Mouse (Mus musculus): ENCODE data around the gene March6. TPM values are rescaled to one million over a fixed set of nuclear protein-coding genes. Genes with fewer than 3 reads are reported as not detected.

March6 gene
- polyA plus RNA-seq, 1 experiment from 2014 or later: 35.5 TPM

- H3K27ac ChIP-seq (replicated peaks; ENCODE audit: low read depth, low read length): no peak overlapping the region
- H3K4me1 ChIP-seq (ENCODE audit: control insufficient read depth, insufficient read depth, low read length): no peaks in the 10 kb centered on the region
- 83% methylated on average over 7 of the region's 7 CpGs for WGBS
- H3K9me3 ChIP-seq (ENCODE audit: control insufficient read depth, low read length): no peaks in the 10 kb centered on the region
- ATAC-seq (ENCODE audit: low read depth): no peak
- H3K4me3 ChIP-seq (ENCODE audit: low read depth, low read length): no peak overlapping the region
- H3K27me3 ChIP-seq (replicated peaks; ENCODE audit: control insufficient read depth, insufficient read depth, low read length): no peaks in the 10 kb centered on the region
- H3K36me3 ChIP-seq (ENCODE audit: control insufficient read depth, insufficient read depth, low read length): peaks cover 63% of the 10 kb centered on the region
- DNase-seq (ENCODE audit: low spot score): no peak
- H3K4me2 ChIP-seq (ENCODE audit: low read depth, low read length): no peak overlapping the region
- H3K9ac ChIP-seq (ENCODE audit: low read depth, low read length): no peak overlapping the region
Measured at GRCm38 (mm10) chr15:31458081-31458480, 72.8 kb downstream of the March6 start.

DNA sequence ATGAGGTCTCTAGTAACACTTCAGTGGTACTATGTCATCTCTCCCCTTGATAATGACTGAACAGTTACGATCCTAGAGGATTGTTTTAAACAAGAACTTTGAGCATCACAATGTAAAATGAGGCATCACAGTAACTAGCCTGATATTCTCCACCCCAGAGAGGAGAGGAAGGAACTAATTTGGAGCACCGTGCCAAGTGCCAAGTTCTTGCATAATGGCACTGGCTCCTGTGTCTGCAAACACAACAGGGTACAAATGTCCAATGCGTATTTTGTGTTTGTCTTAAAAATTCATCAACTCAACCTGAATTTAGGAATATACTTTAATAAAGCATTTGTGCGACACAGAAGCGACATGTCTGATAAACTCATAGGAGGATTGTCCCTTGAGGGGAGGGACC lies 74.5 kb downstream of the March6 start:
- 91% methylated on average over 5 of the region's 5 CpGs for WGBS
- no peak overlapping the region for H3K27ac ChIP-seq (replicated peaks; ENCODE audit: low read depth, low read length)

DNA sequence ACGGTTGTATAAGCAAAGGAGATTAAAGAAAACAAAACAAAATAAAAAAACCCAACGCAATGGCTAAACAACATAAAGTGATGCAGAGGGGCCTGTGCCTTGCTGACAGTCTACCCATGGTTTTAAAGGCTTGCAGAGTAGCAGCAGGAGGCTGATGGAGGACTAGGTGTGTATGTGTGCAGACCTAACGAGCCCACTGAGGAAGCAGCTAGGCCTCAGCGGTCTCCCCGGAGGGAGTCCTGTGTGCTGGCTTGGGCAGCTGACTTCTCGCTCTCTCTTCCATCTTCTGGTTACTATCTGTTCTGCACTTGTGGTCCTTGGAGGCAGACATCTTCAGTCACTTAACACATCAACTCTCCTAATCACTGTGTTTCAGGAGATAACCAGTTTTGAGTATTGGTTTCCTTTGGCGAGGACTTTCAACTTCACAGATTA lies 76.0 kb downstream of the March6 start:
- Histone ChIP-seq H3K27me3 (replicated peaks; ENCODE audit: control insufficient read depth, insufficient read depth, low read length) (no peaks in the 10 kb centered on the region), H3K4me1 (ENCODE audit: control insufficient read depth, insufficient read depth, low read length) (0 out of 2 replicates have a peak, but pooled peaks cover 4% of the 10 kb centered on the region)
- 80% methylated on average over 7 of the region's 7 CpGs for WGBS

More for the DNA sequence above, 74.5 kb downstream of the March6 start:
- H3K27me3 ChIP-seq (replicated peaks; ENCODE audit: control insufficient read depth, insufficient read depth, low read length): no peaks in the 10 kb centered on the region
- no peak overlapping the region for H3K4me3 ChIP-seq (ENCODE audit: low read depth, low read length)
- no peak for ATAC-seq (ENCODE audit: low read depth)
- H3K9ac ChIP-seq (ENCODE audit: low read depth, low read length): no peak overlapping the region
- 0 out of 2 replicates have a peak, but pooled peaks cover 4% of the 10 kb centered on the region for H3K4me1 ChIP-seq (ENCODE audit: control insufficient read depth, insufficient read depth, low read length)
- H3K36me3 ChIP-seq (ENCODE audit: control insufficient read depth, insufficient read depth, low read length): peaks cover 46% of the 10 kb centered on the region
- H3K9me3 ChIP-seq (ENCODE audit: control insufficient read depth, low read length): no peaks in the 10 kb centered on the region
- DNase-seq (ENCODE audit: low spot score): no peak
- H3K4me2 ChIP-seq (ENCODE audit: low read depth, low read length): no peak overlapping the region

GRCm38 (mm10) chr15:31454096-31454860 lies 76.6 kb downstream of the March6 start:
- peaks cover 25% of the 10 kb centered on the region for H3K36me3 ChIP-seq (ENCODE audit: control insufficient read depth, insufficient read depth, low read length)
- peak overlapping the region; percentile 89 for H3K4me2 ChIP-seq (ENCODE audit: low read depth, low read length)
- peak overlapping the region; percentile 73 for H3K9ac ChIP-seq (ENCODE audit: low read depth, low read length)
- no peaks in the 10 kb centered on the region for H3K9me3 ChIP-seq (ENCODE audit: control insufficient read depth, low read length)
- WGBS: 47% methylated on average over 10 of the region's 10 CpGs
- 0 out of 2 replicates have a peak, but pooled peaks cover 4% of the 10 kb centered on the region for H3K4me1 ChIP-seq (ENCODE audit: control insufficient read depth, insufficient read depth, low read length)
- DNase-seq (ENCODE audit: low spot score): no peak
- peak overlapping the region; percentile 41 for H3K27ac ChIP-seq (replicated peaks; ENCODE audit: low read depth, low read length)
- H3K4me3 ChIP-seq (ENCODE audit: low read depth, low read length): peak overlapping the region; percentile 68
- no peak for ATAC-seq (ENCODE audit: low read depth)
- no peaks in the 10 kb centered on the region for H3K27me3 ChIP-seq (replicated peaks; ENCODE audit: control insufficient read depth, insufficient read depth, low read length)

More for the DNA sequence above, 76.0 kb downstream of the March6 start:
- Histone ChIP-seq H3K4me3 (ENCODE audit: low read depth, low read length) (no peak overlapping the region), H3K9ac (ENCODE audit: low read depth, low read length) (no peak overlapping the region), H3K9me3 (ENCODE audit: control insufficient read depth, low read length) (no peaks in the 10 kb centered on the region), H3K27ac (replicated peaks; ENCODE audit: low read depth, low read length) (no peak overlapping the region), H3K36me3 (ENCODE audit: control insufficient read depth, insufficient read depth, low read length) (peaks cover 31% of the 10 kb centered on the region), H3K4me2 (ENCODE audit: low read depth, low read length) (no peak overlapping the region)
- ATAC-seq (ENCODE audit: low read depth) (no peak), DNase-seq (ENCODE audit: low spot score) (no peak)

GRCm38 (mm10) chr15:31453098-31453916 lies 77.5 kb downstream of the March6 start, which contains the start of gene Ropn1l:
TSS of gene Ropn1l (minus strand) at chr15:31453737.
- Histone ChIP-seq H3K9me3 (ENCODE audit: control insufficient read depth, low read length) (no peaks in the 10 kb centered on the region), H3K9ac (ENCODE audit: low read depth, low read length) (peak within 1 kb of the TSS; percentile 73), H3K4me2 (ENCODE audit: low read depth, low read length) (peak within 1 kb of the TSS; percentile 89), H3K4me3 (ENCODE audit: low read depth, low read length) (peak within 1 kb of the TSS; percentile 68), H3K4me1 (ENCODE audit: control insufficient read depth, insufficient read depth, low read length) (0 out of 2 replicates have a peak, but pooled peaks cover 4% of the 10 kb centered on the region), H3K27ac (replicated peaks; ENCODE audit: low read depth, low read length) (peak within 1 kb of the TSS; percentile 70), H3K27me3 (replicated peaks; ENCODE audit: control insufficient read depth, insufficient read depth, low read length) (no peaks in the 10 kb centered on the region), H3K36me3 (ENCODE audit: control insufficient read depth, insufficient read depth, low read length) (peaks cover 15% of the 10 kb centered on the region; the same call in 1 of the 2 replicates)
- WGBS: under 1% methylated on average over 45 of the region's 57 CpGs
- ATAC-seq (ENCODE audit: low read depth): peak; percentile 94
- DNase-seq (ENCODE audit: low spot score): peak; percentile 94

GRCm38 (mm10) chr15:31452336-31453097 lies 78.3 kb downstream of the March6 start:
- no peaks in the 10 kb centered on the region for H3K9me3 ChIP-seq (ENCODE audit: control insufficient read depth, low read length)
- H3K9ac ChIP-seq (ENCODE audit: low read depth, low read length): peak overlapping the region; percentile 73; the same call in 1 of the 2 replicates
- DNase-seq (ENCODE audit: low spot score) (no peak), ATAC-seq (ENCODE audit: low read depth) (no peak)
- peak overlapping the region; percentile 89 for H3K4me2 ChIP-seq (ENCODE audit: low read depth, low read length)
- 0 out of 2 replicates have a peak, but pooled peaks cover 4% of the 10 kb centered on the region for H3K4me1 ChIP-seq (ENCODE audit: control insufficient read depth, insufficient read depth, low read length)
- WGBS: 46% methylated on average over 18 of the region's 18 CpGs
- peaks cover 7% of the 10 kb centered on the region; the same call in 1 of the 2 replicates for H3K36me3 ChIP-seq (ENCODE audit: control insufficient read depth, insufficient read depth, low read length)
- no peaks in the 10 kb centered on the region for H3K27me3 ChIP-seq (replicated peaks; ENCODE audit: control insufficient read depth, insufficient read depth, low read length)
- peak overlapping the region; percentile 68 for H3K4me3 ChIP-seq (ENCODE audit: low read depth, low read length)
- peak overlapping the region; percentile 70 for H3K27ac ChIP-seq (replicated peaks; ENCODE audit: low read depth, low read length)

- Histone ChIP-seq H3K9ac (ENCODE audit: low read depth, low read length) (no peak overlapping the region), H3K27ac (replicated peaks; ENCODE audit: low read depth, low read length) (no peak overlapping the region), H3K27me3 (replicated peaks; ENCODE audit: control insufficient read depth, insufficient read depth, low read length) (no peaks in the 10 kb centered on the region), H3K36me3 (ENCODE audit: control insufficient read depth, insufficient read depth, low read length) (no peaks in the 10 kb centered on the region), H3K4me3 (ENCODE audit: low read depth, low read length) (no peak overlapping the region), H3K9me3 (ENCODE audit: control insufficient read depth, low read length) (no peaks in the 10 kb centered on the region), H3K4me1 (ENCODE audit: control insufficient read depth, insufficient read depth, low read length) (0 out of 2 replicates have a peak, but pooled peaks cover 4% of the 10 kb centered on the region), H3K4me2 (ENCODE audit: low read depth, low read length) (no peak overlapping the region)
- peak; percentile 28; the same call in 1 of the 2 replicates for ATAC-seq (ENCODE audit: low read depth)
- no peak for DNase-seq (ENCODE audit: low spot score)
- WGBS: 16% methylated on average over 2 of the region's 2 CpGs
Measured at GRCm38 (mm10) chr15:31449772-31450171, 81.1 kb downstream of the March6 start.

DNA sequence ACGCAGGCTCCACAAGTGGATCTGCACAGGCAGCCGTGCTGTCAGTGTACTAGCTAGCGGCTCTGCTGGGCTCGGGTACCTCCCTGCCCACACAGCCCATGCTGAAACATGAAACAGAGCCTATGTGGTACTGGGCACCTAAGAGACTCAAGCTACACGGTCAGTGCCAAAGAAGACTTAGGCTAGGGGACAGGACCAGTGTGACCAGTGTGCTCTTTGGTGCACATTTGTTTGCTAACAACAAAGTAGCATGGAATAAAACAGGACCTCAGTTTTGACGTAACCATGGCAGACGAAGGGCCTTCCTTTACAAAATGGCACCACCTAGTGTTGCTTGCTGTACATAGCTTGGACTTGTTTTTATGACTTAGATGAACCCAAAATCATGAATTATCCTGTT lies 83.7 kb downstream of the March6 start:
- 40% methylated on average over 7 of the region's 7 CpGs for WGBS
- H3K9ac ChIP-seq (ENCODE audit: low read depth, low read length): no peak overlapping the region
- peak; percentile 83 for DNase-seq (ENCODE audit: low spot score)
- H3K4me1 ChIP-seq (ENCODE audit: control insufficient read depth, insufficient read depth, low read length): no peaks in the 10 kb centered on the region
- H3K36me3 ChIP-seq (ENCODE audit: control insufficient read depth, insufficient read depth, low read length): no peaks in the 10 kb centered on the region
- H3K27me3 ChIP-seq (replicated peaks; ENCODE audit: control insufficient read depth, insufficient read depth, low read length): no peaks in the 10 kb centered on the region
- no peaks in the 10 kb centered on the region for H3K9me3 ChIP-seq (ENCODE audit: control insufficient read depth, low read length)
- no peak overlapping the region for H3K4me3 ChIP-seq (ENCODE audit: low read depth, low read length)
- no peak overlapping the region for H3K27ac ChIP-seq (replicated peaks; ENCODE audit: low read depth, low read length)
- no peak overlapping the region for H3K4me2 ChIP-seq (ENCODE audit: low read depth, low read length)
- ATAC-seq (ENCODE audit: low read depth): no peak
